Mouse (Mus musculus): Measurements from ENCODE around the gene Tmco4. TPM values are rescaled to one million over a fixed set of nuclear protein-coding genes. Genes with fewer than 3 reads are reported as not detected.

Tmco4 gene
- polyA plus RNA-seq, 1 experiment from 2014 or later, result 1.1 TPM

DNA sequence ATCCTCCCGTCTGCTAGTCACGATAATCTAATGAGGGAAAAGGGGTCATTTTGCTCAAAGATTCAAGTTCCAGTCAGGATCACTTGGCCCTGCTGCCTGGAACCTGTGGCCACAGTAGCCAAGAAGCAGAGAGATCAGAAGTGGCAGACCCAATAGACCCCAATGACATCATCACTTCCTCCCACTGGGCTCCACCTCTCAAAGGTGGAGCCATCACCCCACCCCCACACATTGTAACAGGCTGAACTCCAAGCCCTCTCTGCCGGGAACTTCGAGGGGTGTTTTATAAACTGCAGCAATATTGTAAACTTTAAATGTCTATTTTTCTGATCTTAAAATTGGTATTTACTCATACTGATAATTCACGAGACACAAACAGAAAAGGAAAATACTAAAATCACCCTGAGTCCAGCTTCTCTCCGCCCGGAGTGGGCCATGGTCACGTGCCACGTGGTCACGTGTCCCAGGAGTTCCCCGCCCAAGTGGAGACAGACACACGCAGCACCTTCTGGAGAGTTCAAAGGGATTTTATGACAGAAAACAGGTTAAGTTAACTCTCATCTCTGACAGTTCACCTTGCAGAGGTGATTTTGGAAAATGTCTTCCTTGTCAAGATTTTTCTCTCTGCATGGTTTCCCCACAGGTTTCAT, 8.2 kb downstream of the Tmco4 start:
- Histone ChIP-seq H3K36me3 (ENCODE audit: control insufficient read depth, insufficient read depth, low read length) (no peaks in the 10 kb centered on the region), H3K4me3 (ENCODE audit: low read depth, low read length) (no peak overlapping the region), H3K4me2 (ENCODE audit: low read depth, low read length) (no peak overlapping the region), H3K9ac (replicated peaks; ENCODE audit: low read depth, low read length) (no peak overlapping the region), H3K27me3 (ENCODE audit: control insufficient read depth, insufficient read depth, low read length) (no peaks in the 10 kb centered on the region), H3K27ac (ENCODE audit: low read depth, low read length) (no peak overlapping the region), H3K9me3 (ENCODE audit: control insufficient read depth, low read length) (no peaks in the 10 kb centered on the region), H3K4me1 (ENCODE audit: control insufficient read depth, insufficient read depth, low read length) (no peaks in the 10 kb centered on the region)
- 26% methylated on average over 12 of the region's 12 CpGs for WGBS
- no peak for ATAC-seq (ENCODE audit: low read depth)

DNA sequence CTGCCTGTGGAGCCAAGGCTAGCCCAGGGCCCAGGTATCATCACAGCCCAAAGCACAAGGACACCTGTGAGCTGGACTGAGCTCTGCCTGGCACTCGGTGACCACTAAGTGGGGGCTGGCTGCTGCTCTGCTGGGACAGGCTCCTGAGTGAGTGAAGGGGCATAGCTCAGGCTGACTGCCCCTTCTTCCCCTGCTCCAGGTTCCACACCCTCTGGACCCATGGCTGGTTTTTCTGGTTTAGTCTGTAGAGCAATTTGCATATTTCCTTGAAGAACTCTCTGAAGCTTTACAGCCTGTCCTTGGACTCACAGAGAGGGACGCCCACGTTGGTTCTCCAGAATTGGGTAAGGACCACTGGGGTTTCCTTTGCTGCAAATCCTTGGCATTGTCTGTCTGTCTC, 10.7 kb downstream of the Tmco4 start:
- no peaks in the 10 kb centered on the region for H3K36me3 ChIP-seq (ENCODE audit: control insufficient read depth, insufficient read depth, low read length)
- no peaks in the 10 kb centered on the region for H3K9me3 ChIP-seq (ENCODE audit: control insufficient read depth, low read length)
- no peak overlapping the region for H3K4me3 ChIP-seq (ENCODE audit: low read depth, low read length)
- no peak overlapping the region for H3K4me2 ChIP-seq (ENCODE audit: low read depth, low read length)
- no peak overlapping the region for H3K27ac ChIP-seq (ENCODE audit: low read depth, low read length)
- ATAC-seq (ENCODE audit: low read depth), result no peak
- no peak overlapping the region for H3K9ac ChIP-seq (replicated peaks; ENCODE audit: low read depth, low read length)
- no peaks in the 10 kb centered on the region for H3K4me1 ChIP-seq (ENCODE audit: control insufficient read depth, insufficient read depth, low read length)
- WGBS, result 73% methylated on average over 3 of the region's 3 CpGs
- H3K27me3 ChIP-seq (ENCODE audit: control insufficient read depth, insufficient read depth, low read length), result no peaks in the 10 kb centered on the region

DNA sequence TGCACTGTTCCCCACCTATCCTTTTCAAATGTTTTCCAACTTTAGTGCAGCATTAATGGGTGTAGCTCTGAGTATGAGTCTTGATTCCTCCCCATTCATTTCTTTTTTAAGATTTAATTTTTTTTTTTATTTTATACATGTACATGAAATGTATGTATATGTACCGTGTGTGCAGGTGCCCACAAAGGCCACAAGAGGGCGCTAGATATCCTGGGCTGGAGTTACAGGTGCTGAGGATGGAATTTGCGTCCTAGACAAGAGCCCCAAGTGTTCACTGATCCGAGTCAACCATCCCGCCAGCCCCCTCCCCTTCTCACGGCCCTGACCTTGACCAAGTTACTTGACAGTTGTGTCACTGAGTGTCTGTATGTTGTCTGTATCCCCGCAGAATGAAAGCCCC, 12.1 kb downstream of the Tmco4 start:
- no peak for ATAC-seq (ENCODE audit: low read depth)
- no peaks in the 10 kb centered on the region for H3K9me3 ChIP-seq (ENCODE audit: control insufficient read depth, low read length)
- H3K27ac ChIP-seq (ENCODE audit: low read depth, low read length), result no peak overlapping the region
- 76% methylated on average over 7 of the region's 7 CpGs for WGBS
- no peaks in the 10 kb centered on the region for H3K4me1 ChIP-seq (ENCODE audit: control insufficient read depth, insufficient read depth, low read length)
- no peak overlapping the region for H3K9ac ChIP-seq (replicated peaks; ENCODE audit: low read depth, low read length)
- H3K4me3 ChIP-seq (ENCODE audit: low read depth, low read length), result no peak overlapping the region
- H3K27me3 ChIP-seq (ENCODE audit: control insufficient read depth, insufficient read depth, low read length), result no peaks in the 10 kb centered on the region
- H3K4me2 ChIP-seq (ENCODE audit: low read depth, low read length), result no peak overlapping the region
- H3K36me3 ChIP-seq (ENCODE audit: control insufficient read depth, insufficient read depth, low read length), result no peaks in the 10 kb centered on the region

DNA sequence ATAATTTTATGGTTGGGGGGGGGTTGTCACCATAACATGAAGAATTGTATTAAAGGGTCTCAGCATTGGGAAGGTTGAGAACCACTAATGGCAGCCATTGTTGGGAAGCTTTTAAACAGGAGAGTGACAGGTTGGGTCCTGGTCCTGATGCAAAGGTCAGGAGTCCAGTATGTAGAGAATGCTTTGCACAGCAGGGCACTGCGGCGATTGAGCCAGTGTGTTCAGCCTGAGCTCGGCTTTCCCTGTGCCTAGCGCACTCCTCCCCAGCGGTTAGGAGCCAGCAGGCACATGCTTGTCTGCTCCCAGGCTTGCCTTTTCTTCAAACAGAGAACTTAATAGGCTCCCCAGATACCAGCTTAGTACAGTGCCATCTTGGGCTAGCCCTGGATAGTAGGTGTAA, 13.6 kb downstream of the Tmco4 start:
- WGBS, result 54% methylated on average over 5 of the region's 5 CpGs
- no peak for ATAC-seq (ENCODE audit: low read depth)
- no peaks in the 10 kb centered on the region for H3K36me3 ChIP-seq (ENCODE audit: control insufficient read depth, insufficient read depth, low read length)

DNA sequence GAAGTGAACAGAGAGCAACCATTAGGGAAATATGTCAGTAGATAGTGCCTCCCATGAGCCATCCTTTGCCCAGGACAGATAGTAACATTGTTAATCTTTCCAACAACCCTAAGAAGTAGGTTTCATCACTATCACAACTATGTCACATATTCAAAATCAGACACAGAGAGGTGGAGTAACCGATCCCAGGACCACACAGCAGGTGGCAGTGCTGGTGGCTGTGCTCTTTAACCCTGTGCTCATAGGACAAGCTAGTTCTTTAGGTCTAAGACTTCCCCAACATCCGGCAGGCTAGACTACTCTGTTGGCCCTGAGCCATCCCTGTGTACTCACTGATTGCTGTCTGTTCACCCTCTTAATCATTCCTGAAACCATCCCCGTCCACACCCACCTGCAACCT, 21.7 kb downstream of the Tmco4 start:
- H3K9ac ChIP-seq (replicated peaks; ENCODE audit: low read depth, low read length), result no peak overlapping the region
- no peak overlapping the region for H3K27ac ChIP-seq (ENCODE audit: low read depth, low read length)
- no peak overlapping the region for H3K4me2 ChIP-seq (ENCODE audit: low read depth, low read length)
- no peaks in the 10 kb centered on the region for H3K36me3 ChIP-seq (ENCODE audit: control insufficient read depth, insufficient read depth, low read length)
- ATAC-seq (ENCODE audit: low read depth), result no peak
- 74% methylated on average over 3 of the region's 3 CpGs for WGBS
- H3K27me3 ChIP-seq (ENCODE audit: control insufficient read depth, insufficient read depth, low read length), result no peaks in the 10 kb centered on the region
- H3K4me1 ChIP-seq (ENCODE audit: control insufficient read depth, insufficient read depth, low read length), result no peaks in the 10 kb centered on the region
- H3K9me3 ChIP-seq (ENCODE audit: control insufficient read depth, low read length), result no peaks in the 10 kb centered on the region
- no peak overlapping the region for H3K4me3 ChIP-seq (ENCODE audit: low read depth, low read length)

More for the DNA sequence above, 13.6 kb downstream of the Tmco4 start:
- Histone ChIP-seq H3K4me3 (ENCODE audit: low read depth, low read length) (no peak overlapping the region), H3K4me2 (ENCODE audit: low read depth, low read length) (no peak overlapping the region), H3K9me3 (ENCODE audit: control insufficient read depth, low read length) (no peaks in the 10 kb centered on the region), H3K27me3 (ENCODE audit: control insufficient read depth, insufficient read depth, low read length) (no peaks in the 10 kb centered on the region), H3K9ac (replicated peaks; ENCODE audit: low read depth, low read length) (no peak overlapping the region), H3K4me1 (ENCODE audit: control insufficient read depth, insufficient read depth, low read length) (no peaks in the 10 kb centered on the region), H3K27ac (ENCODE audit: low read depth, low read length) (no peak overlapping the region)

DNA sequence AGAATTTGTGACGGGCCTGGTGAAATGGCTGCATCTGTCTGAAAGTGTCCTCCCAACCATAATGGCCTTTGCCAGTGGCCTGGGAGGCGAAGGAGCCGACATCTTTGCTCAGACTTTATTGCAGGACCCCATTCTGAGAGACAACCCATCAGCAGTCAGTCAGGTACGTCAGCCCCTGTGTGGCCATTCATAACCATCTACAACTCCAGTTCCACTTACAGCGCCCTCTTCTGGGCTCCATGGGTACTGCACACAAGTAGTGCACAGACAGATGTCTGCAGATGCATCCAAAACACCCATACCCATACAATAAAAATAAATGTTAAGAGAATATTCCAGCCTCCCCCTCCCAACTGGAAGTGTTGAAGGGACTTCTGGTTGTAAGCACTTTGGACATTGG, 23.7 kb downstream of the Tmco4 start:
- ATAC-seq (ENCODE audit: low read depth), result no peak
- H3K27me3 ChIP-seq (ENCODE audit: control insufficient read depth, insufficient read depth, low read length), result no peaks in the 10 kb centered on the region
- WGBS, result 82% methylated on average over 5 of the region's 5 CpGs
- H3K4me1 ChIP-seq (ENCODE audit: control insufficient read depth, insufficient read depth, low read length), result no peaks in the 10 kb centered on the region
- H3K9ac ChIP-seq (replicated peaks; ENCODE audit: low read depth, low read length), result no peak overlapping the region
- H3K27ac ChIP-seq (ENCODE audit: low read depth, low read length), result no peak overlapping the region
- no peak overlapping the region for H3K4me2 ChIP-seq (ENCODE audit: low read depth, low read length)
- no peaks in the 10 kb centered on the region for H3K36me3 ChIP-seq (ENCODE audit: control insufficient read depth, insufficient read depth, low read length)
- no peak overlapping the region for H3K4me3 ChIP-seq (ENCODE audit: low read depth, low read length)
- no peaks in the 10 kb centered on the region for H3K9me3 ChIP-seq (ENCODE audit: control insufficient read depth, low read length)

DNA sequence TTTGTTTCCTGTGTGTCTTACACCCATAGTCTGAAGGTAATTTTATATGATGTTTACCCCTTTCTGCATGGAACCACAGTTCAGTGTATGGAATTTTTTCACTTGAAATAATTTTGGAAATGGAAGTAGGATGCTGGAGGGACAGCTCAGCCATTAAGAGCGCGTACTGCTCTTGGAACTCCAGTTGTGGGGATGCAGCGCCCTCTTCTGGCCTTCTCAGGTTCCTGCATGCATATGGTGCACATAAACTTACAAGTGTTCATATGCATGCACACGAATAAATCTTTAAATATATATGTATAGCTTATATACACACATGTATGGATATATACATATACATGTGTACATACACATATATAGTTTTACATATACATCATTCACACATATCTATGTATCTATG, 24.4 kb downstream of the Tmco4 start:
- no peaks in the 10 kb centered on the region for H3K36me3 ChIP-seq (ENCODE audit: control insufficient read depth, insufficient read depth, low read length)
- no peak for ATAC-seq (ENCODE audit: low read depth)
- WGBS, result 83% methylated on average over 4 of the region's 4 CpGs

DNA sequence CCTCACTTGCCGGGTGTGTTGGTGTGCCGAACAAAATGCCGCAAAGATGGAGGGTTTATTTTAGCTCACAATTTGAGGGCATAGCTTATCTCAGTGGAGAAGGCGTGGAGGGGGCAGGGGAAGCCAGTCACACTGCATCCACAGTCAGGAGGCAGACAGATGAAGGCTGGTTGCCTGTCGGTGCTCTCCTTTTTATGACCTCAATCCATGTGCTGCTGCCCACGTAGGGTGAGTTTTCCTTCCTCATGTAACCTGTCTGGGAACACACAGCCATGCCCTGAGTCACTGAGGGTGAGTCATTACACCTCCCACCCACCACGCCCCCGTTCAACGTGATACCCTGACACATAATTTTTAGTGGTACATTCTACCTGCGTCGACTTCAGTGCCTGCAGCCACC, 25.9 kb downstream of the Tmco4 start:
- H3K4me2 ChIP-seq (ENCODE audit: low read depth, low read length), result no peak overlapping the region
- no peaks in the 10 kb centered on the region for H3K9me3 ChIP-seq (ENCODE audit: control insufficient read depth, low read length)
- H3K27me3 ChIP-seq (ENCODE audit: control insufficient read depth, insufficient read depth, low read length), result no peaks in the 10 kb centered on the region
- H3K27ac ChIP-seq (ENCODE audit: low read depth, low read length), result no peak overlapping the region
- no peak overlapping the region for H3K4me3 ChIP-seq (ENCODE audit: low read depth, low read length)
- H3K4me1 ChIP-seq (ENCODE audit: control insufficient read depth, insufficient read depth, low read length), result no peaks in the 10 kb centered on the region
- H3K9ac ChIP-seq (replicated peaks; ENCODE audit: low read depth, low read length), result no peak overlapping the region
- ATAC-seq (ENCODE audit: low read depth), result no peak
- WGBS, result 88% methylated on average over 11 of the region's 11 CpGs
- no peaks in the 10 kb centered on the region for H3K36me3 ChIP-seq (ENCODE audit: control insufficient read depth, insufficient read depth, low read length)

More for the DNA sequence above, 24.4 kb downstream of the Tmco4 start:
- H3K27me3 ChIP-seq (ENCODE audit: control insufficient read depth, insufficient read depth, low read length), result no peaks in the 10 kb centered on the region
- H3K4me1 ChIP-seq (ENCODE audit: control insufficient read depth, insufficient read depth, low read length), result no peaks in the 10 kb centered on the region
- no peaks in the 10 kb centered on the region for H3K9me3 ChIP-seq (ENCODE audit: control insufficient read depth, low read length)
- H3K9ac ChIP-seq (replicated peaks; ENCODE audit: low read depth, low read length), result no peak overlapping the region
- no peak overlapping the region for H3K4me3 ChIP-seq (ENCODE audit: low read depth, low read length)
- H3K4me2 ChIP-seq (ENCODE audit: low read depth, low read length), result no peak overlapping the region
- H3K27ac ChIP-seq (ENCODE audit: low read depth, low read length), result no peak overlapping the region

DNA sequence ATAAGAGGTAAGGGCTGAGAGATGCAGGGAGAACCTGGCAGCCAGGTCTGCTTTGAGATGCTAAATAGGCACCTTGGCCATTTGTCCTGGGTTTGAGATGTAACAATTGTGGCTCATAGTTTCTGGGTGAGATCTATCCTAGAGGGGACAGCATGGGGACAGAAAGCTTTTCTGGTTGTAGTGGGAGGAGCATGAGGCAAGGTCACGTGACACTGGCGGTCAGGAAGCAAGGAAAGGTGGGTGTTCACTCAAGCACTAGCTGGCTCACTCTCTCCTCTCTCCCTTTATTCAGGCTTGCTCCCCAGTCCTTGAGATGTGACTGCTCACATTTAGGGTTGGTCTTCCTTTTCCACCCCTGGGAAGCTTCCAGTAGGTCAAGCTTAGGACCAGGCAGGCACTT, 28.3 kb downstream of the Tmco4 start:
- Histone ChIP-seq H3K4me3 (ENCODE audit: low read depth, low read length) (no peak overlapping the region), H3K4me1 (ENCODE audit: control insufficient read depth, insufficient read depth, low read length) (0 out of 2 replicates have a peak, but pooled peaks cover 7% of the 10 kb centered on the region), H3K4me2 (ENCODE audit: low read depth, low read length) (no peak overlapping the region), H3K9me3 (ENCODE audit: control insufficient read depth, low read length) (no peaks in the 10 kb centered on the region), H3K27me3 (ENCODE audit: control insufficient read depth, insufficient read depth, low read length) (no peaks in the 10 kb centered on the region), H3K27ac (ENCODE audit: low read depth, low read length) (no peak overlapping the region), H3K36me3 (ENCODE audit: control insufficient read depth, insufficient read depth, low read length) (no peaks in the 10 kb centered on the region), H3K9ac (replicated peaks; ENCODE audit: low read depth, low read length) (no peak overlapping the region)
- 59% methylated on average over 2 of the region's 2 CpGs for WGBS
- no peak for ATAC-seq (ENCODE audit: low read depth)
